Mouse (Mus musculus) liver, embryonic 16.5 days (tissue): ENCODE data around the gene Tnrc18. TPM values are rescaled to one million over a fixed set of nuclear protein-coding genes. Genes with fewer than 3 reads are reported as not detected.
"Not testable (repeated sequence)": the region's sequence is repeated elsewhere in the genome, so short reads cannot be mapped to it uniquely, and the experiment has no call there.

ENCODE experiments used
- ATAC-seq: fragments of 200-750 bp; cut with Nextera tagmentation; 2 replicates; pipeline ENCODE4 v1.8.0; 2017; ENCODE audit warnings: low read depth, mild to moderate bottlenecking, moderate number of reproducible peaks, moderate library complexity
- H3K27ac ChIP-seq: fragments of 300-500 bp; sonication (generic); 2 replicates; pipeline ENCODE4 v1.5.1; 2014; ENCODE audit warnings: mild to moderate bottlenecking, low read length
- H3K27me3 ChIP-seq: fragments of 300-500 bp; sonication (generic); 2 replicates; pipeline ENCODE4 v1.6.1; 2014; ENCODE audit warnings: low read depth, low read length, mixed read lengths; ENCODE audit not compliant: control insufficient read depth, insufficient read depth
- H3K36me3 ChIP-seq: fragments of 300-500 bp; sonication (generic); 2 replicates; pipeline ENCODE4 v1.6.1; 2014; ENCODE audit warnings: mild to moderate bottlenecking; ENCODE audit not compliant: control insufficient read depth, insufficient read depth
- H3K4me1 ChIP-seq: fragments of 300-500 bp; sonication (generic); 2 replicates; pipeline ENCODE4 v1.6.1; 2014; ENCODE audit warnings: low read depth, low read length, mixed read lengths; ENCODE audit not compliant: control insufficient read depth
- H3K4me2 ChIP-seq: fragments of 300-500 bp; sonication (generic); 2 replicates; pipeline ENCODE4 v1.6.1; 2014; ENCODE audit warnings: low read depth, low read length, mixed read lengths
- H3K4me3 ChIP-seq: fragments of 300-500 bp; sonication (generic); 2 replicates; pipeline ENCODE4 v1.5.1; 2014; ENCODE audit warnings: low read depth, mild to moderate bottlenecking, low read length
- H3K9ac ChIP-seq: fragments of 300-500 bp; sonication (generic); 2 replicates; pipeline ENCODE4 v1.6.1; 2014; ENCODE audit warnings: low read depth, low read length
- H3K9me3 ChIP-seq: fragments of 300-500 bp; sonication (generic); replicated peaks from 2 replicates; pipeline ENCODE4 v1.6.1; 2016; ENCODE audit warnings: low read length; ENCODE audit not compliant: control insufficient read depth
- WGBS: fragments of 180-500 bp; shearing (Covaris S2); extraction: QIAGEN DNeasy Blood & Tissue Kit; methylation state at CpG from one replicate; pipeline ENCODE4 v1.1.7; 2014; ENCODE audit not compliant: insufficient replicate concordance; 5-methylcytosine and 5-hydroxymethylcytosine counted together
- polyA plus RNA-seq: library from polyadenylated mRNA; unstranded; fragments of >200 nt; fragmentation: Nextera tagmentation; extraction: Ambion mirVana; gene quantifications from 2 replicates; pipeline ENCODE4 v1.2.1, GENCODE M21; 2015

Tnrc18 gene
- polyA plus RNA-seq, 1 experiment from 2014 or later = 3.4 TPM

DNA sequence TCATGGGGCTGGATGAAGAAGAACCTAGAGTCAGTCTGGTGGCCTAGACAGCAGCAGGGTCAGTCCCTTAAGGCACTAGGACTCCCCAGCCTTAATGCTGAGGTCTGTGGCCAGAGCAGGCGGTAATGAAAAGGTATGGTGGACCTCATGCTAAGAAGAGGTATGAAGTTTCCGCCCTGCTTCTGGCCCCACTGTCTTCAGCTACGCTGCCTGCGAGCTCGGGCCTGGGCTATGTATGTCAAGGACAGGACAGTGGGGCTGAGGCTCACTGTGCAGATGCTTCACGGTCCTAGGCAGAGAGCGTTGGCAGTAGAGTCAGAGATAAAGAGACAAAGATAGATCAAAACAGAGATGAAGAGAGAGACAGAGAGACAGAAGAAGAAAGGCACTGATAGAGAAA lies 31.4 kb upstream of the Tnrc18 start:
- WGBS = 80% methylated on average over 7 of the region's 7 CpGs
- Histone ChIP-seq H3K4me1 (peaks cover 4% of the 10 kb centered on the region), H3K9ac (no peak overlapping the region), H3K4me3 (no peak overlapping the region), H3K36me3 (no peaks in the 10 kb centered on the region), H3K9me3 (no peaks in the 10 kb centered on the region), H3K27me3 (no peaks in the 10 kb centered on the region), H3K4me2 (no peak overlapping the region), H3K27ac (no peak overlapping the region)
- ATAC-seq = no peak

DNA sequence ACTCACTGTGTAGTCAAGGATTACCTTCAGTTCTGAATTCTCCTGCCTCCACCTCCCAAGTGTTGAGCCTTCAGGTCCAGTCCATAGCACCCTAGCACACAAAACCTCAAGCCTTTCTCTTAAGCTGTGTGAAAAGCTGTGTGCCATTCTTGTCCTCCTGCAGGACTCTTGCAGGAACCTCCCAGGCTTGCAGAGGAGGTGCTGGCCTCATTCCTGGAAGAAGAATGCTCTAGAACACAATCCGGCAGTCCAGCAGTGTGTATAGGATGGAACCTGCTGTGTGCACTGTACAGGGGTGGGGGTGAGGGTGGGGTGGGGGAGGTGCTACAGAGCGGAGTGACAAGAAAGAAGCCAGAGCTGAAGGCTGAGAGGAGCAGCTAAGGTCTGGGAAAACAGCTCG lies 30.7 kb upstream of the Tnrc18 start:
- ATAC-seq = no peak
- Histone ChIP-seq H3K27me3 (no peaks in the 10 kb centered on the region), H3K36me3 (no peaks in the 10 kb centered on the region), H3K9me3 (no peaks in the 10 kb centered on the region), H3K4me1 (no peaks in the 10 kb centered on the region), H3K4me2 (no peak overlapping the region), H3K27ac (no peak overlapping the region), H3K9ac (no peak overlapping the region), H3K4me3 (no peak overlapping the region)
- 63% methylated on average over 3 of the region's 3 CpGs for WGBS

DNA sequence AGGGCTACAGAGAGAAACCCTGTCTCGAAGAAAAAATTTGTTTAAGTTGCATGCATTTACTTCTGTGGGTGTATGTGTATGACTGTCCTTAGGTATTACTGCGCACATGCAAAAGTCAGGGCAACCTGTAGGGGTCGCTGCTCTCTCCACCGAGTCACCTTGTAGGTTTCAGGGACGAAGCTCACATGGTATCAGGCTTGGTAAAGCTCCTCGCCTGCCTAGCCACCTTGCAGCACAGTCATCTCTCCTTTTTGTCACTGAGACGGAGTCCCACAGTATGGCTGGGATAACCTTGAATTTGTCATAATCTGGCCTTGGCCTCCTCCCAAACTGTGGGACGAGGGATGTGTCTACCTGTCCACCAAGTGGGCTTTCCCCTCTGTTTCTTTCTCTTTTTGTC lies 27.0 kb upstream of the Tnrc18 start:
- Histone ChIP-seq H3K4me3 (no peak overlapping the region), H3K27ac (no peak overlapping the region), H3K4me1 (no peaks in the 10 kb centered on the region), H3K4me2 (no peak overlapping the region), H3K36me3 (no peaks in the 10 kb centered on the region), H3K27me3 (no peaks in the 10 kb centered on the region), H3K9me3 (no peaks in the 10 kb centered on the region), H3K9ac (no peak overlapping the region)
- no peak for ATAC-seq
- WGBS = 44% methylated on average over 8 of the region's 8 CpGs

DNA sequence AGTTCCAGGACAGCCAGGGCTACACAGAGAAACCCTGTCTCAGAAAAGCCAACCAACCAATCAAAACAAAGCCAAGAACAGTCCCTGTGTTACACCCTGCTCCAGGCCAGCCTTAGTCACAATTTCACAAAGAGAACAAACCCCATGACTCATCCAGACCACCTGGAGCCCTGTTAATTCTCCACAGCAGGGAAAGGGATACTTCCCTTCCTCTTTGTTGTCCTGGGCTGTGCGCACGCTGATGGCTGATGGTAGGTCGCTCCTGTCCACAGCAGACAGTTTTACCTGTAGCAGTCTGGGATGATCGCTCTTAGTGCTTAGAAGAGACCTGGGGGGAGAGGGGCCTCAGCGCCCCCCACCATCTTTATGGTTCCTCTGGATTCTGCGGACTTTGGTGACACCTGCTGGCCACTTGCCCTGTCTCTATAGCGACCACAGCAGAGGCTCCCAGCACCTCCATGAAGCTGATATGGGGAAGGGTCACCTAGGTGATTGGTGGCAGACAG lies 24.7 kb upstream of the Tnrc18 start:
- H3K9me3 ChIP-seq = no peaks in the 10 kb centered on the region
- H3K4me2 ChIP-seq = no peak overlapping the region
- no peak overlapping the region for H3K27ac ChIP-seq
- H3K9ac ChIP-seq = no peak overlapping the region
- H3K4me1 ChIP-seq = no peaks in the 10 kb centered on the region
- no peak overlapping the region for H3K4me3 ChIP-seq
- H3K36me3 ChIP-seq = no peaks in the 10 kb centered on the region
- ATAC-seq = no peak
- 26% methylated on average over 7 of the region's 7 CpGs for WGBS
- H3K27me3 ChIP-seq = no peaks in the 10 kb centered on the region

DNA sequence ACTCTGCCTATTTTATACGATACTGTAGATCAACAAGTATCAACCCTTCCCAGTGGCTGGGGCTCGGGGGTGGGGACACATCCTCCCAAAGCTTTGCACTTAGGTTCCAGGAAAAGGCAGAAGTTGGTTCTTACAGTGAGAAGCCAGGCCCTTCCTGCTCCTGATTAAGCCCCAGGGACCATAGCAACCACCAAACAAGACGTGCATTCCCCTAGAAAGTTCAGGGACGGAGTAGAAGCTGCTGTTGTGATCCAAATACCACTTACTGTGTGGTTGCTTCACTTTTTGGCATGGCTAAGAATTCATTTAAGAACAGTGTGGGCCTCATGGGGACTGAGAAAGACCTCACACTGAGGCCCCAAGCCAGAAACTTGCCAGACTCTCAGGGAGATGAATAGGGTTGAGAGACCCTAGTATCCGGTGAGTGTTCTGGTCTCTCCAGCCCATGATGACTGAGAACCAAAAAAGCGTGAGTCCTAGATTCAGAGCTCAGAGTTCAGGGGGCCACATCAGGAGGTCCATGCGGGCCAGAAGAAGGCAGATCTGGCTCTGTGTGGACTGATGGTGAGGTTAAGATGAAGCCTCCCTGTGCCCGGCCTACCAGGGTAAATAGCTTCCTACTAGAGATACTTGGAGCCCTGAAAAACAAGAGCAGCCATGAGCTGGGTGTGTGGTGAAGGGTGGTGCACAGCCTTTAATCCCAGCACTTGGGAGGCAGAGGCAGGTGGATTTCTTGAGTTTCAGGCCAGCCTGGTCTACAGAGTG lies 24.1 kb upstream of the Tnrc18 start:
- H3K9ac ChIP-seq = no peak overlapping the region
- no peak for ATAC-seq
- H3K27ac ChIP-seq = no peak overlapping the region
- no peaks in the 10 kb centered on the region for H3K36me3 ChIP-seq
- no peak overlapping the region for H3K4me3 ChIP-seq
- no peaks in the 10 kb centered on the region for H3K4me1 ChIP-seq
- 57% methylated on average over 8 of the region's 8 CpGs for WGBS
- no peaks in the 10 kb centered on the region for H3K27me3 ChIP-seq
- no peak overlapping the region for H3K4me2 ChIP-seq
- no peaks in the 10 kb centered on the region for H3K9me3 ChIP-seq

DNA sequence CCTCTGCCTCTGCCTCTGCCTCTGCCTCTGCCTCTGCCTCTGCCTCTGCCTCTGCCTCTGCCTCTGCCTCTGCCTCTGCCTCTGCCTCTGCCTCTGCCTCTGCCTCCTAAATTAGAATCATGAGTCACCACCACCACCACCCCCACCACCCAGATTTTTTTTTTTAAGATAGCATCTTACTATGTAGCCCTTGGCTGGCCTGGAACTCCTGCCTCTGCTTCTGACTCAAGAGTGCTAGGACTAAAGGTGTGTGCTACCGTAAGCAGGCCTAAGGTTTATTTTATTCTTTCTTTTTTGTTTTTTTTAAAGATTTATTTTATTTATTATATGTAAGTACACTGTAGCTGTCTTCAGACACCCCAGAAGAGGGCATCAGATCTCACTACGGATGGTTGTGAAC lies 20.0 kb upstream of the Tnrc18 start:
- not testable (repeated sequence) for H3K4me1 ChIP-seq, H3K4me2 ChIP-seq, H3K9me3 ChIP-seq, H3K27me3 ChIP-seq, H3K4me3 ChIP-seq, ATAC-seq, H3K9ac ChIP-seq, H3K27ac ChIP-seq, H3K36me3 ChIP-seq
- WGBS = 76% methylated on average over 2 of the region's 2 CpGs

DNA sequence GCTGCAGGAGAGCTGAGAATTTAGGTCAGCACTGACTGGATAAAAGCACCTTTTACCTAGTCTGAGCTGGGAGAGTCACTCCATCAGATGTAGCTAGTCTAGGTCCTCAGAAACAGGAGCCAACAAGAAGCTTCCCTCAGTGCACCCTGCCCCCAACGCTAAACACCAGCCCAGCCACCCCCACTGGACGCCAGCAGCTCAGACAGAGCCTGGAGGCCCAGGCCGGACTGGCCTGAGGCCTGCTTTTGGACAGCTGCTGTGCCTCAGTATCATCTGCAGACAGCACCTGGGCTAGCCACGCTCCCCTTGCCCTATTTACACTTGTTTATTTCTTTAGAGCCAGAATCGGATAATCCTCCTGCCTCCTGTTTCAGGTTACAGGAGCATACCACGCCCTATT lies 19.4 kb upstream of the Tnrc18 start:
- no peaks in the 10 kb centered on the region for H3K27me3 ChIP-seq
- H3K27ac ChIP-seq = no peak overlapping the region
- H3K4me2 ChIP-seq = no peak overlapping the region
- H3K9ac ChIP-seq = no peak overlapping the region
- H3K36me3 ChIP-seq = no peaks in the 10 kb centered on the region
- 62% methylated on average over 6 of the region's 6 CpGs for WGBS
- no peaks in the 10 kb centered on the region for H3K9me3 ChIP-seq
- no peak overlapping the region for H3K4me3 ChIP-seq
- H3K4me1 ChIP-seq = no peaks in the 10 kb centered on the region
- ATAC-seq = no peak

DNA sequence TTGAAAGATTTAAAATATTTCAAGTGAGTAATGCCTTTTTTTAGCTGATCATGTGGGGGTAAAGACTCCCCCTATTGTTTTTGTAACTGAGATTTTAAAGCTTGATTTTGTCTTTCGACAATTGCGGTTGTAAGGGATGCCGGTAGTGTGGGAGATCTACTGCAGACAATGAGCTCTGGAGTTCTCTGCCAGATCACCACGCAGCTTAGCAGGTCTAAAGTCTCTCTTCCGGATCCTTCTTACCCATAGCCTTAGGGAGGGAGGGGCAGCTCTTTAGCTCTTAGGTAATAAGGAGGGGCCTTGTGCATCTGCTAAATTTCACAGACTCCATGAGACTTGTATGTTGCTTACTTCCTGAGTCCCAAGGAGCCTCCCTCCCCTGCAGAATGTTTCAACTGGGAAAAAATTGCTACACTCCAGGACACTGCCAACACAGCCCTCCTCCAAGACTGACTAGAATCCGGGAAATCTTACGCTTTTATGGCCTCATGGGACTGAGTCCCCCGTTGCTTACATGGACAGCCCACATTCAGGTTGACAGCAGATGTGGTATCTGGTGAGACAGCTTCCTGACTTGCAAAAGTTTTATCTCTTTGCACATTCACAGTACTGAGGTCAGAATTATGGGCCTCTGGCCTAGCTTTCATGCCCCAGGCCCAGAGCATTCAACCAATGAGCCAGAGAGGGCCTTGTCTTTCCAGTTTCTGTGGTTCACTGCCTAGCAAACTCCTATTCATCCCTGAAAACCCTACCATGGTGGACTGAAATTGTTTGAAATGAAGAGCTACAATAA lies 16.4 kb upstream of the Tnrc18 start:
- WGBS = 44% methylated on average over 8 of the region's 8 CpGs
- no peak for ATAC-seq
- no peak overlapping the region for H3K27ac ChIP-seq

DNA sequence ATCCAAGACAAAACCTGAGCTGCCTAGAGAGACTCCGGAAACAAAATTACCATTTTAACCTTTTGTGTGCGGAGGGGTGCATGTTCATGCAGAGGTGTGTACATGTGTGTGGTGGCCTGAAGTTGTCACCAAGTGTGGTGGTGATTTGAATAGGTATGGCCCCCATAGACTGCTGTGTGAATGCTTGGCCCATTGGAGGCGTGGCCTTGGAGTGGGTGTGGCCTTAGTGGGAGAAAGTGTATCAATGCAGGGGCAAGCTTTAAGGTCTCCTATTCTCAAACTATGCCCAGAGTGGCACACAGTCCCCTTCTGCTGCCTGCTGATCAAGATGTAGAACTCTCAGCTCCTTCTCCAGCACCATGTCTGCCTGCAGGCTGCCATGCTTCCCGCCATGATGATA lies 8.7 kb upstream of the Tnrc18 start:
- WGBS = 67% methylated on average over 4 of the region's 4 CpGs
- Histone ChIP-seq H3K9ac (no peak overlapping the region), H3K27me3 (peaks cover 42% of the 10 kb centered on the region)

More for the DNA sequence above, 16.4 kb upstream of the Tnrc18 start:
- no peak overlapping the region for H3K9ac ChIP-seq
- no peak overlapping the region for H3K4me2 ChIP-seq
- no peaks in the 10 kb centered on the region for H3K36me3 ChIP-seq
- no peaks in the 10 kb centered on the region for H3K27me3 ChIP-seq
- H3K4me1 ChIP-seq = no peaks in the 10 kb centered on the region
- H3K9me3 ChIP-seq = 0 out of 2 replicates have a peak, but pooled peaks cover 2% of the 10 kb centered on the region
- H3K4me3 ChIP-seq = no peak overlapping the region

More for the DNA sequence above, 8.7 kb upstream of the Tnrc18 start:
- Histone ChIP-seq H3K9me3 (no peaks in the 10 kb centered on the region), H3K4me2 (no peak overlapping the region), H3K4me1 (peaks cover 12% of the 10 kb centered on the region), H3K4me3 (no peak overlapping the region), H3K36me3 (no peaks in the 10 kb centered on the region), H3K27ac (no peak overlapping the region)
- no peak for ATAC-seq
